Mouse (Mus musculus): ENCODE data around the gene Pcnx3.

The Pcnx3 gene

GRCm38 (mm10) chr19:5684236-5684635 lies 4.5 kb downstream of the Pcnx3 start:
- no peak for DNase-seq (ENCODE audit: low read depth, low spot score)

GRCm38 (mm10) chr19:5680432-5680831 lies 8.3 kb downstream of the Pcnx3 start:
- DNase-seq (ENCODE audit: low read depth, low spot score) = no peak

DNA sequence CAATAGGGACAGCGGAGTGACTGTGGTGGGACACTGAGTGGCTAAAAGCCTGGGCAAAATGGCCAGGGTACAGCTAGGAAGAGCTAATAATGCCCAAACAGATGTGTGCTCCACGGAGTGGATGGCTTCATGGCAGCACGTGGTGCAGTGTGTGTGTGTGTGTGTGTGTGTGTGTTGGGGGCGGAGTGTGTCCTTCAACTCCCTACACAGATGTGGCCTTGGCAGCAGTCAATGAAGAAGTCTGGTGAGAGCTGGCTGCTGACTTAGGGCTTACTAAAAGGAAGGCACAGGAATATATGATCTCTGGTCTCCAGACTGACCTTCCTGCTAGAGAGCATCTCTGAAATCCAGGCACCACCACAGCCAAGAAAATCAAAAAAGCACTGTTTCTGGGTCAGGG lies 20.3 kb downstream of the Pcnx3 start:
- DNase-seq (ENCODE audit: low read depth, low spot score) = no peak

DNA sequence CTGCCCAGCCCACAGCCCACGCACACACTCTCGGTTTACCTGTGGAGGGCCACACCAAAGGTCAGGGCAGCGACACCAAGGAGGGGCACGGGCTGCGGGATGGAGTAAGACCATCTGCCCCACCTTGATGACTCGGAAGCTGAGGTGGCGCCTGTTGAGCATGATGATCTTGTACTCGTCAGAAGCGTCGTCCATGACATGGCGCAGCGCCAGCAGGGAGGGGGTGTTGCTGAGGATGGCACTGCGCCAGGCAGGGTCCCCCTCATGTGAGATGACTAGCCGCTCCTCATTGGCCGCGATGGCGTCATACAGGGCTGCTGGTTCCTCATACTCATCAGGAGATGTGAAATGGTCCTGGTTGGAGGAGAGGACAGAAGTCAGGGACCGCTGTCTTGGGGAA lies 22.3 kb downstream of the Pcnx3 start:
- DNase-seq (ENCODE audit: low read depth, low spot score) = no peak

DNA sequence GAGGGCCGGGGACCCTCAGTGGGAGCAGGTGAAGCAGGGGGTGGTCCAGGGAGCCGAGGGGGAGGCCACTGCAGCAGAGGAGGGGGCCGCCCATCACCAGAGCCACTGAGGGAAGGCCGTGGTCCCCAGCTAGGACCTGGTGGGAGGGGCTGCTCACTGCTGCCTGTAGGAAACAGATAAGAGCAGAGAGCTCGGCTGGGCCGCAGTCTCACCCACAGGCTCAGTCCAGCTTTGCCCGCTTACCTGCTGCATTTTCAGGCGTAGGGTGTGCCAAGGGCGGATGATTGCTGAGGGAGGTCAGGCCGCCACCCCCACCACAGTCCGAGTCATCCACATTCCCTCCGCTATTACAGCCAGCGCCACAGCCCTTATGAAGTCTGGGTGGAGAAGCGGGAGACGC lies 23.2 kb downstream of the Pcnx3 start:
- DNase-seq (ENCODE audit: low read depth, low spot score) = no peak

GRCm38 (mm10) chr19:5664669-5665257 lies 23.9 kb downstream of the Pcnx3 start:
- no peak for DNase-seq (ENCODE audit: low read depth, low spot score)

- DNase-seq (ENCODE audit: low read depth, low spot score) = peak; percentile 91
Measured at GRCm38 (mm10) chr19:5662981-5663913, 25.5 kb downstream of the Pcnx3 start, which contains the start of gene Sipa1. Gene Sipa1 (minus strand): TSS chr19:5663707.

GRCm38 (mm10) chr19:5662310-5662709 lies 26.4 kb downstream of the Pcnx3 start:
- DNase-seq (ENCODE audit: low read depth, low spot score) = peak; percentile 72

DNA sequence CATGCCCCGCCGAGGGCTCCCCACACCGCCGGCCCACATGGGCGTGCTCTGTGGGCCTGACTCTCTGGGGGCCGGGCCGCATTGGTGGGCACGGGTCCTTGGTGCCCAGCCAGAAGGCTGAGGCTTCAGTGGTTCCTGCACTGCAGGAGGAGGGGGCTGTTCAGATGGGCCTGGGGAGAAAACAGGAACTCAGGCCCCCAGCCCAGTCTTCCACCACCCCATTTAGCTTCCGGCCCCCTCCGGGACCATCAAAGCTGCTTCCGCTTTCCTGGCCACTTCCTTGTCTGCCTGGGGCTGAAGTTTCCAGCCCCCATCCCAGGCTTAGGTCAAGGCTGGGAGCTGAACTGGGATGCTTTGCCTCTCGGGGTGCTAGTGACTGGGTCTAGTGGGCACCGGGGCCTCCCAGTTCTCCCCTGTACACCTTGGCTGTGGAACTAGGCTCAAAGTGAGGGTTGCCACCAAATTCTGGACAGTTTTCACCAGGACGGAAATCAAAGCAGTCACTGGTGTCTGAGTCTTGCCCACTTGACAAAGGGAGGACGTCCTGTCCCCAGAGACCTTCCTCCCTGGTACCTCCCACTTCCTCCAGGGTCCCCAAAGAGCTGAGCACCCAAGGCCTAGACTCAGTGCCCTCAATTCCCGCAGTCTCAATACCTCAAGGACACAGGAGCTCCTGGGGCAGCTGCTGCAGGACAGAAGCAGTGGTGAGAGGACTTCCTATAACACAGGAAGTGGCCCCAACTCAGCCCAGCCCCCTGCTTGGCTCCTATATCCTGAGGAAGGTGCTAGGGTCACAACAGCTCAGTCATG lies 27.6 kb downstream of the Pcnx3 start:
- peak; percentile 57 for DNase-seq (ENCODE audit: low read depth, low spot score)

DNA sequence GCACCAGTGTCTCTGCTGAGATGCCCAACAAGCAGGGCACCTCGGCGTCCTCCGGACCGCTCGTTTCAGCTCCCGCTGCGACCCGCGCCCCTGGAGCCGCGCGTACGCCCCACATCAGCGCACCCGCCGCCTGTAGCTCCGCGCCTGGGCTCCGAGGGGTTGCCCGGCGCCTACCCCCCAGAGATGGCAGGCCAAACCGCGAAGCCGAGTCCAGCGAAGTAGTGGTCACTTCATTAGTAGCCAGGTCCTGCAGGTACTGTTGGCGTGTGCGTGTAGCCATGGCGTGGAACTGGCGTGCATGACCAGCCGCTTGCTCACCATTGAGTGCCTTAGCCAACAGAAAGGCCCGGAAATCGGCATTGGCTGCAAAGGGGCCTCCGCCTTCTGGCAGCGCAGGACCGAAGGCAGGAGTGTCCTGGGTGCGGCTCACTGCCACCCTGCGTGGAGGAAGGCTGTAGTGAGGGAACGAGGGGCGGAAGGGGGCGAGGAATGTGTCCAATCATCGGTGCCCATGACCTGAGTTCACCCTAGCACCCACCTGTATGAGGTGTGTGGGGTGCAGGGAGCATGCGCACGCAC lies 33.9 kb downstream of the Pcnx3 start:
- DNase-seq (ENCODE audit: low read depth, low spot score) = no peak

- DNase-seq (ENCODE audit: low read depth, low spot score) = no peak
Measured at GRCm38 (mm10) chr19:5653969-5654719, 34.6 kb downstream of the Pcnx3 start.

DNA sequence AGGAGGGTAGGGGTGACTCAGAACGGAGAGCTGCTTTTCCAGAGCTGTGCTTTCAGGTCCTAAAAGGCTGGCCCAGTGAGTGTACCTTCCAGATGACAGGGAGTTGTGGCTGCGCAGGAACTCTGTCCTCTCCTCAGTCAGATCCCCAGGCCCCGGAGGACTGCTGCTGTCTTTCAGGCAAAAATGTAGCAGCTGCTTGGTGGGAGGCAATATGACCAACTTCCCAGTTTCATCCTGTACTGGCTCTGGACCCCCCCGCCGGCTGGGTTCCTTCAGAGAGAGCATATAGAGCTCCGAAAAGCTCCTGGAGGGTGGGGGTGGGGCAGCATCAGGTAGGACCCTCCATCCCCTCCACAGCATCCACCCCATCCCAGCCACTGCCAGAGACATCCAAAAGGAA lies 36.1 kb downstream of the Pcnx3 start:
- no peak for DNase-seq (ENCODE audit: low read depth, low spot score)

GRCm38 (mm10) chr19:5651502-5652274 lies 37.0 kb downstream of the Pcnx3 start:
- no peak for DNase-seq (ENCODE audit: low read depth, low spot score)

- no peak for DNase-seq (ENCODE audit: low read depth, low spot score)
Measured at GRCm38 (mm10) chr19:5649298-5649741, 39.4 kb downstream of the Pcnx3 start.

DNA sequence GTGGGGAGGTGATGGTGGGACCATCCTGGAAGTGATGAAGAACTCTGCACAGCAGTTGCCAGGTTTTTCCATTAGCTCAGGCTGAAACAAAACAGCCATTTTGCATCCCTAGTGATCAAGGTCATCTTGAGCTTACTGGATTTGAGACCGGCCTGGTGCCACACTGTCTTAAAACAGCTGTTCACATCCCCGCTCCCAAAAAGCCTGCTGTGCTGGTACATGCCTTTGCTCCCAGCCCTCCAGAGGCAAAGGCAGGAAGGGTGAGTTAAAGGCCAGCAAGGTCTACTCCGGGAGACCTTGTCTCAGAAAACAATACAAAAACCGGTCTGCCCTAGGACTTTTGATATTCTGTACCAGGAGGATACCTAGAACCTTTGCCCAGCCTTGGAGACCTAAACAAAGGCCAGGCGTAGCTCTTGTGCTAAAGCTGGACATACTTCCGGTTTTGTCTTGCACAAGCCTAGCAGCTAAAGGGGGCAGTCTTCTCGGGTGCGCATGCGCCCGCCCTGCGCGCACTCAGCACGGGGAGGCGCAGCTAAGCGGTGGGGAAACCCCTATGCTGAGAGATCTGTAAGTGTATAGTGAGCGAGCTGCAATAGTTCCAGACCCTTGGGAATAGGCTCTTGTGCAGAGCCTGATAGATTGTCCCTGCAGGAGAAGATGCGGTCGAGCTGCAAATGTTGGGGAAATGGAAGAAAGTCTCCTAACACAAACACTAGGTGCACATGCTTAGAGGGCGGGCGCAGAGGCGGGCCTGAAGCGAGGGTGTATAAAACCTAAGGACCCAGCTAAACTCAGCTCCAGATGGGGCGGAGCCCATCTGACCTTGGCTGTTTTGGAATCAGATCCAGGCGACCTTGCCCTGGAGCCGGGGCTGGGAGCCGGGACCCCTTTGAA lies 40.1 kb downstream of the Pcnx3 start:
- peak; percentile 92 for DNase-seq (ENCODE audit: low read depth, low spot score)

GRCm38 (mm10) chr19:5647791-5648190 lies 40.9 kb downstream of the Pcnx3 start:
- no peak for DNase-seq (ENCODE audit: low read depth, low spot score)

- DNase-seq (ENCODE audit: low read depth, low spot score) = no peak
Measured at GRCm38 (mm10) chr19:5646731-5647330, 41.9 kb downstream of the Pcnx3 start.

DNA sequence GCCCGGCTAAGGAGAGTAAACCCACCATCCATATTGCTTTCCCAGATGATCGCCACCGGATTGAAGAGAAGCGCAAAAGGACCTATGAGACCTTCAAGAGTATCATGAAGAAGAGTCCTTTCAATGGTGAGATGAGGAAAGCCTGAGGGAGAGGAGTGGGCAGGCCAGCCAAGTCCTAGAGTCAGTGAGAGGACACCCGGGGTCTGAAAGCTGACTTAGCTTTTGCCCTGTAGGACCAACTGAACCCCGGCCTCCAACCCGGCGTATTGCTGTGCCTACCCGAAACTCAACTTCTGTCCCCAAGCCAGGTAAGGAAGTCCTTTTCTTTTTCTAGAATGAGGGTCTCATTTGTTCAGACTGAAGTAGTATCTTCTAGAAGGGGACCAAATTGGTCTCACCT lies 43.4 kb downstream of the Pcnx3 start:
- DNase-seq (ENCODE audit: low read depth, low spot score) = no peak

GRCm38 (mm10) chr19:5641641-5642040 lies 47.1 kb downstream of the Pcnx3 start:
- DNase-seq (ENCODE audit: low read depth, low spot score) = no peak

Measured in CD4-positive helper T cell, adult 2 months (primary cell).